Mouse (Mus musculus) cortical plate, adult 2 months (tissue): Measurements from ENCODE around the gene Il10rb.

Source experiments
- CTCF ChIP-seq: fragments of 200-500 bp; IDR thresholded peaks from 2 replicates; pipeline ENCODE4 v1.5.1; 2011; ENCODE audit warnings: mild to moderate bottlenecking, control low read depth, low read length; ENCODE audit not compliant: insufficient read depth; ENCODE audit errors: extremely low read depth
- POLR2A ChIP-seq: fragments of 200-500 bp; IDR thresholded peaks from 2 replicates; pipeline ENCODE4 v1.6.1; 2011; ENCODE audit warnings: mild to moderate bottlenecking, low read length, control low read depth; ENCODE audit not compliant: insufficient read depth; ENCODE audit errors: extremely low read depth

GRCm38 (mm10) chr16:91378991-91379390, 27.0 kb upstream of the Il10rb start:
- no peak for TF ChIP-seq CTCF
- TF ChIP-seq POLR2A, result no peak
